Mouse (Mus musculus) neural tube, embryonic 11.5 days (tissue): ENCODE data around the gene Thsd4. TPM values are rescaled to one million over a fixed set of nuclear protein-coding genes. Genes with fewer than 3 reads are reported as not detected.

Experiments
- ATAC-seq: fragments of 200-750 bp; cut with Nextera tagmentation; 2 replicates; pipeline ENCODE4 v1.8.0; 2017; ENCODE audit warnings: moderate number of reproducible peaks, mild to moderate bottlenecking, moderate TSS enrichment, moderate library complexity; ENCODE audit not compliant: insufficient read depth, low FRiP score, low TSS enrichment
- DNase-seq: peaks from one replicate; pipeline ENCODE4 v3.0.0-alpha.2; 2015; ENCODE audit warnings: low spot score
- H3K27ac ChIP-seq: fragments of 300-500 bp; sonication (generic); 2 replicates; pipeline ENCODE4 v1.5.1; 2014; ENCODE audit warnings: low read depth, mild to moderate bottlenecking, low read length
- H3K27me3 ChIP-seq: fragments of 300-500 bp; sonication (generic); 2 replicates; pipeline ENCODE4 v1.6.1; 2014; ENCODE audit warnings: mild to moderate bottlenecking, low read length, mixed read lengths; ENCODE audit not compliant: control insufficient read depth, insufficient read depth
- H3K36me3 ChIP-seq: fragments of 300-500 bp; sonication (generic); 2 replicates; pipeline ENCODE4 v1.6.1; 2014; ENCODE audit warnings: mild to moderate bottlenecking, low read length, moderate library complexity, mixed read lengths; ENCODE audit not compliant: control insufficient read depth, insufficient read depth
- H3K4me1 ChIP-seq: fragments of 300-500 bp; sonication (generic); 2 replicates; pipeline ENCODE4 v1.6.1; 2014; ENCODE audit warnings: low read length, mixed read lengths; ENCODE audit not compliant: control insufficient read depth, insufficient read depth
- H3K4me2 ChIP-seq: fragments of 300-500 bp; sonication (generic); 2 replicates; pipeline ENCODE4 v1.6.1; 2014; ENCODE audit warnings: low read depth, mild to moderate bottlenecking, moderate library complexity
- H3K4me3 ChIP-seq: fragments of 300-500 bp; sonication (generic); 2 replicates; pipeline ENCODE4 v1.5.1; 2014; ENCODE audit warnings: low read depth, low read length
- H3K9ac ChIP-seq: fragments of 300-500 bp; sonication (generic); 2 replicates; pipeline ENCODE4 v1.6.1; 2014; ENCODE audit warnings: mild to moderate bottlenecking, low read length
- H3K9me3 ChIP-seq: fragments of 300-500 bp; sonication (generic); 2 replicates; pipeline ENCODE4 v1.6.1; 2016; ENCODE audit warnings: low read length; ENCODE audit not compliant: control insufficient read depth
- WGBS: fragments of 180-500 bp; shearing (Covaris S2); extraction: QIAGEN DNeasy Blood & Tissue Kit; methylation state at CpG from one replicate; pipeline ENCODE4 v1.1.7; 2014; 5-methylcytosine and 5-hydroxymethylcytosine counted together
- polyA plus RNA-seq: library from polyadenylated mRNA; unstranded; fragments of >200 nt; fragmentation: Nextera tagmentation; extraction: Ambion mirVana; gene quantifications from 2 replicates; pipeline ENCODE4 v1.2.1, GENCODE M21; 2014

Thsd4 gene
- polyA plus RNA-seq, 1 experiment from 2014 or later = 5.4 TPM

- H3K4me3 ChIP-seq = no peak overlapping the region
These were observed 137.1 kb downstream of the Thsd4 start for GRCm38 (mm10) chr9:60384751-60385150.

GRCm38 (mm10) chr9:60382941-60383340 lies 138.9 kb downstream of the Thsd4 start:
- ATAC-seq = no peak

More at GRCm38 (mm10) chr9:60384751-60385150, 137.1 kb downstream of the Thsd4 start:
- Histone ChIP-seq H3K9me3 (no peaks in the 10 kb centered on the region), H3K9ac (no peak overlapping the region), H3K36me3 (no peaks in the 10 kb centered on the region), H3K27ac (no peak overlapping the region), H3K4me2 (no peak overlapping the region), H3K27me3 (no peaks in the 10 kb centered on the region), H3K4me1 (no peaks in the 10 kb centered on the region)
- 42% methylated on average over 6 of the region's 6 CpGs for WGBS
- ATAC-seq (no peak), DNase-seq (no peak)

GRCm38 (mm10) chr9:60382526-60382925 lies 139.3 kb downstream of the Thsd4 start:
- Histone ChIP-seq H3K4me1 (no peaks in the 10 kb centered on the region), H3K4me2 (no peak overlapping the region), H3K27ac (no peak overlapping the region), H3K4me3 (no peak overlapping the region), H3K27me3 (no peaks in the 10 kb centered on the region), H3K9me3 (no peaks in the 10 kb centered on the region), H3K36me3 (no peaks in the 10 kb centered on the region), H3K9ac (no peak overlapping the region)
- 75% methylated on average over 4 of the region's 4 CpGs for WGBS
- no peak for ATAC-seq
- no peak for DNase-seq

More at GRCm38 (mm10) chr9:60382941-60383340, 138.9 kb downstream of the Thsd4 start:
- Histone ChIP-seq H3K27me3 (no peaks in the 10 kb centered on the region), H3K9ac (no peak overlapping the region), H3K36me3 (no peaks in the 10 kb centered on the region), H3K9me3 (no peaks in the 10 kb centered on the region), H3K4me2 (no peak overlapping the region), H3K4me3 (no peak overlapping the region), H3K27ac (no peak overlapping the region), H3K4me1 (no peaks in the 10 kb centered on the region)
- no peak for DNase-seq
- WGBS = 82% methylated on average over 4 of the region's 4 CpGs

- H3K4me3 ChIP-seq = no peak overlapping the region
- no peaks in the 10 kb centered on the region for H3K4me1 ChIP-seq
- DNase-seq (no peak), ATAC-seq (no peak)
- no peaks in the 10 kb centered on the region for H3K9me3 ChIP-seq
- no peak overlapping the region for H3K4me2 ChIP-seq
- no peak overlapping the region for H3K27ac ChIP-seq
- H3K36me3 ChIP-seq = no peaks in the 10 kb centered on the region
- WGBS = 58% methylated on average over 2 of the region's 2 CpGs
- H3K9ac ChIP-seq = no peak overlapping the region
- H3K27me3 ChIP-seq = no peaks in the 10 kb centered on the region
These were observed 140.8 kb downstream of the Thsd4 start for GRCm38 (mm10) chr9:60381010-60381409.

- ATAC-seq = no peak
- 85% methylated on average over 4 of the region's 4 CpGs for WGBS
- H3K27ac ChIP-seq = no peak overlapping the region
These were observed 141.3 kb downstream of the Thsd4 start for GRCm38 (mm10) chr9:60380550-60380949.

GRCm38 (mm10) chr9:60378235-60378634 lies 143.6 kb downstream of the Thsd4 start:
- no peak overlapping the region for H3K4me3 ChIP-seq
- ATAC-seq (no peak), DNase-seq (no peak)
- no peaks in the 10 kb centered on the region for H3K36me3 ChIP-seq
- H3K27ac ChIP-seq = no peak overlapping the region
- 66% methylated on average over 6 of the region's 6 CpGs for WGBS
- H3K27me3 ChIP-seq = no peaks in the 10 kb centered on the region
- no peak overlapping the region for H3K9ac ChIP-seq
- no peak overlapping the region for H3K4me2 ChIP-seq
- no peaks in the 10 kb centered on the region for H3K4me1 ChIP-seq
- no peaks in the 10 kb centered on the region for H3K9me3 ChIP-seq

More at GRCm38 (mm10) chr9:60380550-60380949, 141.3 kb downstream of the Thsd4 start:
- H3K9me3 ChIP-seq = no peaks in the 10 kb centered on the region
- no peak for DNase-seq
- H3K36me3 ChIP-seq = no peaks in the 10 kb centered on the region
- no peak overlapping the region for H3K4me2 ChIP-seq
- no peak overlapping the region for H3K4me3 ChIP-seq
- no peak overlapping the region for H3K9ac ChIP-seq
- no peaks in the 10 kb centered on the region for H3K4me1 ChIP-seq
- H3K27me3 ChIP-seq = no peaks in the 10 kb centered on the region

- 0 out of 2 replicates have a peak overlapping the region, but pooled peaks have one; percentile 28 for H3K27ac ChIP-seq
- H3K36me3 ChIP-seq = no peaks in the 10 kb centered on the region
- no peaks in the 10 kb centered on the region for H3K9me3 ChIP-seq
- no peak for ATAC-seq
- WGBS = 55% methylated on average over 4 of the region's 4 CpGs
- no peak for DNase-seq
- no peak overlapping the region for H3K9ac ChIP-seq
- H3K4me1 ChIP-seq = no peaks in the 10 kb centered on the region
- H3K27me3 ChIP-seq = no peaks in the 10 kb centered on the region
- no peak overlapping the region for H3K4me3 ChIP-seq
- H3K4me2 ChIP-seq = no peak overlapping the region
These were observed 148.6 kb downstream of the Thsd4 start for GRCm38 (mm10) chr9:60373161-60373737.

- ATAC-seq = no peak
- Histone ChIP-seq H3K4me3 (no peak overlapping the region), H3K9ac (no peak overlapping the region), H3K27ac (no peak overlapping the region), H3K4me2 (no peak overlapping the region), H3K4me1 (no peaks in the 10 kb centered on the region; the same call in 1 of the 2 replicates), H3K9me3 (no peaks in the 10 kb centered on the region), H3K36me3 (no peaks in the 10 kb centered on the region; the same call in 1 of the 2 replicates), H3K27me3 (no peaks in the 10 kb centered on the region)
- WGBS = 74% methylated on average over 9 of the region's 9 CpGs
- no peak for DNase-seq
These were observed 153.3 kb downstream of the Thsd4 start for GRCm38 (mm10) chr9:60368516-60368915.

- H3K4me1 ChIP-seq = no peaks in the 10 kb centered on the region; the same call in 1 of the 2 replicates
- WGBS = 72% methylated on average over 10 of the region's 10 CpGs
- H3K27ac ChIP-seq = no peak overlapping the region
- DNase-seq (no peak), ATAC-seq (no peak)
- no peak overlapping the region for H3K9ac ChIP-seq
- no peaks in the 10 kb centered on the region for H3K9me3 ChIP-seq
- H3K27me3 ChIP-seq = no peaks in the 10 kb centered on the region
- no peak overlapping the region for H3K4me2 ChIP-seq
- H3K4me3 ChIP-seq = no peak overlapping the region
- no peaks in the 10 kb centered on the region; the same call in 1 of the 2 replicates for H3K36me3 ChIP-seq
These were observed 154.1 kb downstream of the Thsd4 start for GRCm38 (mm10) chr9:60367617-60368305.
